Mouse (Mus musculus) NIH3T3 (cell line): Measurements from ENCODE around the gene Rims3.
A peak's percentile ranks its signal among the peaks of the same experiment; 100 is the strongest.

ENCODE experiments used
- DNase-seq: peaks from one replicate; pipeline ENCODE4 v3.0.0-alpha.2; 2012; ENCODE audit warnings: low read depth

Gene Rims3

GRCm38 (mm10) chr4:120850946-120851345, 3.7 kb upstream of the Rims3 start:
- DNase-seq: peak; percentile 84

DNA sequence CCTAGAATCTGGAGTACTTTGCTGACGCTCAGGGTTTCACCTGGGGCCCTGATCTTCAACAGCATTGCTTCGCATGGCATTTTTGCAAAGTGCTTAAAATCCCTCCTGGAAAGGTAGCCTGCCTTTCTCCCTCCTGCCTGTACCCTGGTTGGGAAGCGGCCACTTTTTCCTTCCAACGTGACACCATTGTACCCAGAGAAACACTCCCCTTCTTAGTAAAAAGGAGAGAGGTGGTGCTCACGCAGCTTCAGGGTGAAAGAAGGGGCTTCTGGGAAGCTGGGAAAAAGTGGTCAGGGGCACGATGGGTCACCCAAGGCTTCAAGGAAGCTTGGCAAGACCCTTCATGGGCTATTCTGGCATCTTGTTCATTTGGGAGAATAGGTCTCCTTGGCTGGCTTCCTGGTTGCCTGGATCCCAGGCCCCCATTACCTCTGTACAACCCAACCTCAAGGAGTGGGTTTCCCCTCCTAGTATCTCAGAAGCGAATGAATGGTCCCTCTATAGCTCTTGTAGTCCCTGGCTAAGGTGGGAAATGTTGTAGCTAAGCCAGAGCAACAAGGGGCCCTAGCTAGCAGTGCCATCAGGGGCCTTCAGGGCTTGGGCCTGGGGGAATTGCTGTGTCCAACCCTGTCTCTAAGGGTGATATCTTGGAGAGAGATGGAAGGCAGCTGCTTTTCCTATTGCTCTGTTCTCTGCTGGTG, 894 bp downstream of the Rims3 start:
- no peak for DNase-seq

DNA sequence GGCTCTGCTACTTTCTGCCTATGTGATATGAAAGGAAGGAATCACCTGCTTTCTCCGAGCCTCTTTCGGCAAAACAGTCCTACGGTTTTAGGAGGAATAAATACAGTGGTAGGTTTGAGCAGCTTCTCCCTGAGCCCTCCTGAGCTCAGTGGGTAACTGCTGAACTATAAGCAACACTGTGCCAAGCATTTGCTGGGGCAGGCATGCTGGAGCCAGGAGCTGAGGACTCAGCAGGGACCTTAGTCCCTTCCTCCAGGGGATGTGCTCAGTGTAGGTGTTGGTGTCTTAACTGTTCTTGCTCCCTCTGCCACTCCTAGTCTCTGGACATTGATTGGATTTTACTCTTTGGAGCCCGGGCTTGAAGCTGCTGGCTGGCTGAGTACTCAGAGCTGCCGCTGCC, 1.8 kb downstream of the Rims3 start:
- no peak for DNase-seq

- DNase-seq: no peak
Observed at GRCm38 (mm10) chr4:120859865-120860264, 5.2 kb downstream of the Rims3 start.

GRCm38 (mm10) chr4:120866211-120866610, 11.6 kb downstream of the Rims3 start:
- peak; percentile 85 for DNase-seq

- no peak for DNase-seq
Observed at GRCm38 (mm10) chr4:120868246-120868645, 13.6 kb downstream of the Rims3 start.

DNA sequence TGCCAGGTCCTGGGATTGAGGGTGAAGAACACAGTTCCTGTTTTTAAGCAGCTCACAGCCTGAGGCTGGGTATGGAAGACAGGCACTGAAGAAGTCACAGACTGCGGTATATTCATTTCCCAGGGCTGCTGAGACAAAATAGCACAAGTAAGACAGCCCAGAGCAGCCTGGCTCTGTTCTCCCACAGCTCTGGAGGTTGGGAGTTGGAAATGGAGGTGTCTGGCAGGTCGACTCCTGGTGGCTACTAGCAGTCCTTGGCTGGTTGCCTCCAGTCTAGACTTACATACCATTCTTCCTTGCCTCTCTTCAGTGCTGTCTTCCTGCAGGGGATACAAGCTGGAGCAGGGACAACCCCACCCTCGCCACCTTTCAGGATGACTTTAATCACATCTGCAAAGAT, 14.4 kb downstream of the Rims3 start:
- DNase-seq: no peak

DNA sequence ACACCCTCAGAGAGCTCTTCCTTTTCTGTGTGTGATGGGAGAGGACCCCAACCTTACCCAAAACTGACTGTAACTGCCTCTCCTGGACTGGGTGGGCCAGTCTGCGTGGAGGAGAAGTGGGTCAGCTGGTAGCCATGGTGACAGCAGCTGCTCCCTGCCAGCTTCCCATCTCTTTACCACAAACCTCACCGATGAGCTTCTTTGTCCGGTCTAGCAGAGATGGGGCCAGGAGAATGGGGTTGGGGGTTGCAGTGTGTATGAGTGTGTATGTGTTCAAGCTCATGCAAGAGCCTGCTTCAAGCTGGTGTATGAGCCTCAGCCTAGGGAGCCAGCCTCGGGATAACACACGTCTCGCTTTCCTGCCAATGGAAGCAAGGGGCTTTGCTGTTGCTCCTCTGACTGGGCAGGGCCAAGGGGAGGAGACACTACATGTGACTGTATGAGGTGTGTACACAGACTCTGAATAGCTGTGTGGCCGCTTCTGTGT, 15.7 kb downstream of the Rims3 start:
- no peak for DNase-seq

- DNase-seq: no peak
Observed at GRCm38 (mm10) chr4:120875961-120876360, 21.3 kb downstream of the Rims3 start.

DNA sequence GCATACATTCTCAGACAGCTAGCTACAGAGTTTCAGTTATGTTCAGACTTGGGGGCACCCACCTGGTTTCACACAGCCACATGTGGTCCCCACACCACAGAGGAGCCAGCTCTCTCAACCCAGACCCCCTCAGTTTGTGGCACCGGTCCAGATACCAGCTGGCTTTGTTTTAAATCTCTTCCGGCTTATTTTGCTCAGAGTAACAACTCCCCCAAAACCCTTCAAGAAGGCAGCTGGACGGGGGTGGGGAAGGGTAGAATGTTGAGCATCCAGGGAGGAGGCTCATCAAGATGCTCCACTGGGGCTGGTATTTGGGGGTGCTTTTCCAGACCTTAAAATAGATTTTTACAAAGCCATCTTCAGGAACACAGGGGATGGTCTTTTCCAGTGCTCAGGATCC, 24.1 kb downstream of the Rims3 start:
- DNase-seq: no peak

DNA sequence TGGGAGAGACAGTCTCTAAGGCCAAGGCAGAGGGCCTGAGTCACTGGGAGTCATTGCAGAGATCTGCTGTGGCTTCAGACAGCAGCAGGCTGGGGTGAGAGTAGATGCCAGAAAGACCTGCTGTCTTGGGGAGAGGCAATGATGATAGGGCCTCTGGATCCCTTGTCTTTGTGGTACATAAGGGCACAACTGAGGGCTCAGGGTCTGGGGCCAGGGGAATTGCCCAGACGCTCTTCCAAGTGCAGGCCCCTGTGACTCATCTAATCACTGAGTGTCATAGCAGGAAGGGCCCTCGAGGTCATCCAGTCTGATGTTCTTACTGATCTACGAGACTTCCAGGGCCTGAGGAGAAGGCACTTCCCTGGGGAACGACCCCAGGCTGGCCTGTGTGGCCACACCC, 24.8 kb downstream of the Rims3 start:
- peak; percentile 11 for DNase-seq

DNA sequence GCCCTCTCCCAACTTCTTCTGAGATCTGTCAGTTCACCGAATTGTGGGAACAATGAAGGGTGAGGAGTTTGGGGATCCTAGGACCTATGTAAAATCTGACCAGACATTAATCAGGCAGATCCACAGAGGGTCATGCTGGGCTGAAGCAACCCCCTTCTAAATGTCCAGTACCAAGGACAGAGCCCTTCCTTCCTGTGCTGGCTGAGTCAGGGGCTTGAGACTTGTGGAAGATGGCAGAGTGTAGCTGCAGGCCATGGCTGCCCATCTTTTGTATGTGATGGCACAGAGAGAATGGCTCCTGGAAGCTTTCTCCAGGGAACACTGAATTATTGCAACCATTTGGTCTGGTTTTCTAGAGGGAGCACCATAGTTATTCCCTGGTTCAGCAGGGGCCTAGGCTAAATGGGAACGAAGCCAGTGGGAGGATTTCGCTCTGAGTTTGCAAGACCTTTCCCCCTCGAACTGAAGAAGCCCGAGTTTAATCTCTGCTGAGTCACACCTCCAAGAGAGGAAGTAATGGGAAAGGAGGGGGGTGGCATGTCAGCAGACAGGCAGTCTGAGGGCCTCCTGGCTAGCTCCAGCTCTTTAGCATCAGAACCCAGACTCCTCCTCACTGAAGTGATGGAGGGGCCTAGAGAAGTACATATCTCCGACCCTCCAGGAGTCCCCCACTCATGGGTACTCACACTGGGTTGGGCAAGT, 26.3 kb downstream of the Rims3 start:
- peak; percentile 73 for DNase-seq

DNA sequence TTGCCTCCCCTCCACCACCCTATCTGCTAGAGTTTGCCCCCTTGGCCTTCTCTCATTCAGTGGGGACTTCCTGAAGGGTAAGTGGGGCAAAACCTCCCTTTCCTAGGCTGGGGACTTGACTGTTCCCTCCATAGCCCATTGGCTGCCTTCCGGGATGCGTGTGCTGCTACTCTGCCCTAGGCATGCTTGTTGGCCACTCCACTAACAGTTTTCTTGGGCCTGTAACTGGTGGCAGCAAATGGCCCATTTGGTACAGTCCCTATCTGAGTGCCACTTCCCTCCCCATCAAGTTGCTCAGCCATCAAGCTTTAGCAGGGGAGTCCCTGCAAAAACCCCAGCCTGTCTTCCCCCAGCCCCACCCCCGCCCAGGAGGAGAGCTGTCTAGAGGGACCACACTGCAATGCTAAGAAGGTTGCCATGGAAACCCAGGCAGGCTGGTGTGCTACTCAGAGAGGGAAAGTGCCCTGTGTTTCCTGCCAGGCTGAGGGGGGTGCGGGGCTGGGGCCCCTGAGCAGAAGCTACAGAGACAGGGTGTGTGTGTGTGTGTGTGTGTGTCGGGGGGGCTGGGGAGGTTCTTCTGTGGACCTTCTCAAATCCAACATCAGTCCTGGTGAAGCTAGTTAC, 27.5 kb downstream of the Rims3 start:
- no peak for DNase-seq

GRCm38 (mm10) chr4:120885208-120886120, 30.8 kb downstream of the Rims3 start:
- DNase-seq: peak; percentile 39

DNA sequence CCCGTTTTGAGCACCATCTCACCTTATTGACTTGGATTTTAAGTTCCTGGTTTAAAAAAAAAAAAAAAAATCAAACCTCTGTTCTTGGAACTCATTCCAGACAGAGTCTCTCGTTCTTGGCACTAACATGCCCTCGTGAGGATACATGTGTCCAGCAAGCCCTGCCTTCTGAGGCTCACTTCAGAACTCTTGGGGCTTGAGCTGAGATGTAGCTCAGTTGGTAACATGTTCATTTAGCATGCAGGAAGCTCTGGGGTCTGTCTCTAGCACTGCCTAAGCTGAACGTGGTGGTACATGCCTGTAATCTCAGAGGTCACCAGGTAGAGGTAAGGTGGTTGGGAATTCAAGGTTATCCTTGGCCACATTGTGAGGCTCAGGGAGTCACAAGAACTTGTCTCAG, 31.5 kb downstream of the Rims3 start:
- no peak for DNase-seq

DNA sequence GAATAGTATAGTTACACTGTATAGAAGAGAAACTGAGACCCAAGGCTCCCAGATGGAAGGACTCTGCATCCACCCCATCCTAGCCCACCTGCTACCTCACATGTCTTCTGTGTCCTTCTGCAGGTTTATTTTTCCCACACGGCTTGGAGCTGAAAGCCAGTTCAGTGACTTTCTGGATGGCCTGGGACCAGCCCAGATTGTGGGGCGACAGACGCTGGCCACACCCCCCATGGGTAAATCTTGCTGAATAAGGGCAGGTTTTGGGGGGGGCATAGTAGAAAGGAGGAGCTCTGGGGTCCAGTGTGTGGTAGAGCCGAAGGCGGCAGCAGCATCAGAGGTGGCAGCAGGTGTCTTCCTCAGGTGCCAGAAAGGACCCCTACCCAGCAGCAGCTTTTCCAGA, 32.2 kb downstream of the Rims3 start:
- no peak for DNase-seq

- DNase-seq: peak; percentile 81
Observed at GRCm38 (mm10) chr4:120887381-120888112, 32.9 kb downstream of the Rims3 start.

GRCm38 (mm10) chr4:120888884-120889283, 34.3 kb downstream of the Rims3 start:
- no peak for DNase-seq

DNA sequence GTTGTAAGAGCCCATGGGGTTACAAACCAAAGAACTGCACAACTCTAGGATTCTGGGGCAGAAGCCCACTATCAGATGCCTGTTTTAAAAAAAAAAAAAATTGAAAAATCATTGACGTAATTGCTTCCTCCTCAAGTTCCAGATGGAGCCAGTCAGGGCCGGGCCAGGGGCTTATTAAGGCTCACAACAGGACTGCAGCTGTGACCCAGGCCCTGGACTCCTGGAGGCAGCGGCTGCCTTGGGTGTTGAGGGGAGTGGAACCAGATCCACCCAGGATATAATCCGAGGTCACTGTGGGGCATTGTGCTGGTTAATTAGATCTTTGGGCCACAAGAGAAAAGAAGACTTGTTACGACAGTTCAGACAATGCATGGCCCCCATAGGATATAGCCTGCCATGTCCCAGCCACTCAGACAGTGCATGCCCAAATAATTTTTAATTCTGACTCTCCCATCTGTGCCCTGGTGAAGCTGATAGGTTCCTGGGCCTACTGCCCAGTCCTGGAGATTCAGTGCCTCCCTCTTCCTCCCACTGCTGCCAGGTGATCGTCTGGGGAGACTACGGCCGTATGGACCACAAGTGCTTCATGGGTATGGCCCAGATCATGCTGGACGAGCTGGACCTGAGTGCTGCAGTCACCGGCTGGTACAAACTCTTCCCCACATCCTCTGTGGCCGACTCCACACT, 36.3 kb downstream of the Rims3 start:
- no peak for DNase-seq

DNA sequence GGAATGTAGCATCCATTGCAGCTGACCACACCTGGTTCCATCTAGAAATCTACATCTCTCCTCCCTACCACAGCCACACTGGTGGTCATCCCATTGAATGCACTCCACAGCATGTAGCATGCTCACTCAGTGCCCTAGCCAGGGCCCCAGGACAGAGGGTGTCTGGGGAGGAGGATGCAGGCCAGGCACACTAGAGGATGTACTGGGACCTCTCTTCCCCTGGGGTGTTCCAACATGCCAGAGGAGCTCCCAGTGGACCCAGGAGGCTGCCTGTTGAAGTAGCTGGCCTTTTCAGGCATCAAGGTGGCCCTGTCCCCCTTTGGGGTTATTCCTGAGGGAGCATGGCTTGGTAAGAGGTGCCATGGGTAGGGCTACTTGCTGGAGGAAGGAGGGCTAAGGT, 37.3 kb downstream of the Rims3 start:
- DNase-seq: no peak

GRCm38 (mm10) chr4:120892516-120892915, 37.9 kb downstream of the Rims3 start:
- DNase-seq: no peak
